Mouse (Mus musculus): ENCODE measurements at regions not wholly inside any gene's neighbourhood (a gene's known extent, or its start where the extent isn't known, plus 50 kb on each side); places are given as distances from the start of the nearest gene placed in this dataset.
"Not testable (repeated sequence)": the region's sequence is repeated elsewhere in the genome, so short reads cannot be mapped to it uniquely, and the experiment has no call there.

GRCm38 (mm10) chr16:50533881-50534280 is 57.1 kb downstream of the Ccdc54 start:
- WGBS, result 75% methylated on average over 3 of the region's 3 CpGs
- H3K4me3 ChIP-seq (ENCODE audit: low read depth, low read length), result no peak overlapping the region
- H3K9ac ChIP-seq, result no peak overlapping the region
- H3K9me3 ChIP-seq (ENCODE audit: low read depth, low read length), result no peaks in the 10 kb centered on the region
- no peak overlapping the region for H3K4me2 ChIP-seq
- no peak for TF ChIP-seq CTCF (IDR thresholded peaks at IDR 0.05; ENCODE audit: low read depth)
- H3K36me3 ChIP-seq (ENCODE audit: insufficient read depth), result no peaks in the 10 kb centered on the region
- no peaks in the 10 kb centered on the region for H3K4me1 ChIP-seq (ENCODE audit: insufficient read depth)
- no peak for ATAC-seq (ENCODE audit: insufficient read depth)
- no peaks in the 10 kb centered on the region for H3K27me3 ChIP-seq (ENCODE audit: insufficient read depth, low read length)
- no peak for DNase-seq
- no peak overlapping the region for H3K27ac ChIP-seq (ENCODE audit: low read depth)

GRCm38 (mm10) chr16:50529511-50530416 is 61.2 kb downstream of the Ccdc54 start:
- TF ChIP-seq CTCF (IDR thresholded peaks at IDR 0.05; ENCODE audit: low read depth), result peak; percentile 96
- under 1% methylated on average over 46 of the region's 46 CpGs for WGBS

DNA sequence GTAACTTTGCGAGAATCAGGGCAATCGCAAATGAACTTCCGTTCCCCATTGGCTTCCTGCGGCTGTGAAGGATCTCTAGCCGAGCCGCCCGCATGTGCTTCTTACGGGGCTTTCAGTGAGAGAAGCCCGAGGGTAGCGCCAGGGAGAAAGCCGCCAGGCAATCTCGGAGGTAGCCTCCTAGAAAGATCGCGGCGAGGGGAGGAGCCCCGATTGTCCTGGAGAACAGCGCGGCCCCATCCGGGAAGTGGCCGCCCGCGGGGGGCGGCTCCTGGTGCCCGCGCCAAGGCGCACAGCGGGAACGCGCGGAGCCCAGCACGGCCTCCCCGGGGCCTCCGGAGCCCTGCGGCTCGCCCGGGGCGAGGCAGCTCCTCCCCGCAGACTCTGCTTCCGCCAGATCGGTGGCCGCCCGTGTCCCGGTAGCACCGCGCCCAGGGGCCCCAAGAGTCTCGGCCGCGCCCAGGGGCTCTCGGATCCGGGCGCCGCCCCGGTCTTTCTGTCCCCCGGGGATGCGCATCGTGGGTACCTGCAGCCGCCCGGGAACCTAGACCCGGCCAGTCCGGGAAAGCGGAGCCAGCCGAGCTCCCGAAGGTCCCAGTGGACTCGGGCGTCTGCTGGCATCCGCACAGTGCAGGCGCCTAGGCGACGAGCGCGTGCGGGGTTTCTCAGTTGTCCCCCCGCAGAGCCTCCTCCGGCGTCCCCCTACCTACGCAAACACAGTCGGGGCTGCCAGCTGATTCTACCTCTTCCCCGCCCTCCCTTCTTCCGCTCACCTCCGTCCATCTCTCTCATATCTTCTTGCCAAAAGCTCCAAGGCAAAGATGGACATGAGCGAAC is 62.1 kb downstream of the Ccdc54 start:
- Histone ChIP-seq H3K9me3 (ENCODE audit: low read depth, low read length) (no peaks in the 10 kb centered on the region), H3K27me3 (ENCODE audit: insufficient read depth, low read length) (no peaks in the 10 kb centered on the region), H3K4me3 (ENCODE audit: low read depth, low read length) (peak overlapping the region; percentile 67), H3K36me3 (ENCODE audit: insufficient read depth) (no peaks in the 10 kb centered on the region), H3K4me1 (ENCODE audit: insufficient read depth) (no peaks in the 10 kb centered on the region), H3K27ac (ENCODE audit: low read depth) (peak overlapping the region; percentile 96), H3K4me2 (peak overlapping the region; percentile 77), H3K9ac (peak overlapping the region; percentile 85)
- DNase-seq (peak; percentile 93), ATAC-seq (ENCODE audit: insufficient read depth) (peak; percentile 92)
- under 1% methylated on average over 80 of the region's 81 CpGs for WGBS
- TF ChIP-seq CTCF (IDR thresholded peaks at IDR 0.05; ENCODE audit: low read depth), result no peak

More at GRCm38 (mm10) chr16:50529511-50530416, 61.2 kb downstream of the Ccdc54 start:
- peak overlapping the region; percentile 96 for H3K27ac ChIP-seq (ENCODE audit: low read depth)
- DNase-seq (peak; percentile 98), ATAC-seq (ENCODE audit: insufficient read depth) (peak; percentile 64)
- no peaks in the 10 kb centered on the region for H3K4me1 ChIP-seq (ENCODE audit: insufficient read depth)
- no peaks in the 10 kb centered on the region for H3K9me3 ChIP-seq (ENCODE audit: low read depth, low read length)
- H3K9ac ChIP-seq, result peak overlapping the region; percentile 85
- H3K4me3 ChIP-seq (ENCODE audit: low read depth, low read length), result peak overlapping the region; percentile 67
- H3K27me3 ChIP-seq (ENCODE audit: insufficient read depth, low read length), result no peaks in the 10 kb centered on the region
- no peaks in the 10 kb centered on the region for H3K36me3 ChIP-seq (ENCODE audit: insufficient read depth)
- H3K4me2 ChIP-seq, result peak overlapping the region; percentile 77

GRCm38 (mm10) chr16:50528355-50528676 is 62.6 kb downstream of the Ccdc54 start:
- Histone ChIP-seq H3K9me3 (ENCODE audit: low read depth, low read length) (no peaks in the 10 kb centered on the region), H3K4me1 (ENCODE audit: insufficient read depth) (no peaks in the 10 kb centered on the region), H3K9ac (peak overlapping the region; percentile 85), H3K27me3 (ENCODE audit: insufficient read depth, low read length) (no peaks in the 10 kb centered on the region), H3K4me2 (peak overlapping the region; percentile 77), H3K27ac (ENCODE audit: low read depth) (peak overlapping the region; percentile 96), H3K36me3 (ENCODE audit: insufficient read depth) (no peaks in the 10 kb centered on the region), H3K4me3 (ENCODE audit: low read depth, low read length) (peak overlapping the region; percentile 67)
- peak; percentile 81 for DNase-seq
- no peak for TF ChIP-seq CTCF (IDR thresholded peaks at IDR 0.05; ENCODE audit: low read depth)
- ATAC-seq (ENCODE audit: insufficient read depth), result peak; percentile 42
- 1% methylated on average over 9 of the region's 9 CpGs for WGBS

DNA sequence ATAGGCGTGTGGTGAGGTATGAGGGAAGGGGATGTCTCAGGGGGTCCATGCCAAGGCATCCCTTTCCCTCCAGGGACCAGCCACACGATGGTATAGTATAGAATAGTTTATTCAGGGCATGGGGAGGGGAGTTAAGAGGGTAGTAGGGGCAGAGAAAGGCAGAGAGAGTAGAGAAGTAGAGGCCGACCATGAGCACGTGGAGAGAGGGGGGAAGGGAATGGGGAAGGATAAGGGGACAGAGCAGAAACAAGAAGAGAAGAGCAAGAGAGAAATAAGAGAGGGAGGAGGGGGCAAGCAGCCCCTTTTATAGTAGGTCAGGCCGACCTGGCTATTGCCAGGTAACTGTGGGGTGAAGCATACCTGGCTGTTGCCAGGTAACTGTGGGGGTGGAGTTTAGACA is 64.0 kb downstream of the Ccdc54 start:
- H3K4me1 ChIP-seq (ENCODE audit: insufficient read depth); DNase-seq; ATAC-seq (ENCODE audit: insufficient read depth); H3K9ac ChIP-seq; H3K9me3 ChIP-seq (ENCODE audit: low read depth, low read length); H3K4me2 ChIP-seq; H3K27ac ChIP-seq (ENCODE audit: low read depth); H3K36me3 ChIP-seq (ENCODE audit: insufficient read depth); H3K4me3 ChIP-seq (ENCODE audit: low read depth, low read length); H3K27me3 ChIP-seq (ENCODE audit: insufficient read depth, low read length): not testable (repeated sequence)
- 58% methylated on average over 5 of the region's 5 CpGs for WGBS

GRCm38 (mm10) chr16:50525934-50526366 is 65.0 kb downstream of the Ccdc54 start:
- Histone ChIP-seq H3K4me3 (ENCODE audit: low read depth, low read length) (no peak overlapping the region), H3K9me3 (ENCODE audit: low read depth, low read length) (no peaks in the 10 kb centered on the region), H3K27me3 (ENCODE audit: insufficient read depth, low read length) (no peaks in the 10 kb centered on the region), H3K36me3 (ENCODE audit: insufficient read depth) (no peaks in the 10 kb centered on the region), H3K9ac (no peak overlapping the region), H3K4me1 (ENCODE audit: insufficient read depth) (no peaks in the 10 kb centered on the region), H3K4me2 (no peak overlapping the region), H3K27ac (ENCODE audit: low read depth) (no peak overlapping the region)
- TF ChIP-seq CTCF (IDR thresholded peaks at IDR 0.05; ENCODE audit: low read depth), result no peak
- ATAC-seq (ENCODE audit: insufficient read depth), result no peak
- no peak for DNase-seq
- WGBS, result 90% methylated on average over 11 of the region's 11 CpGs

DNA sequence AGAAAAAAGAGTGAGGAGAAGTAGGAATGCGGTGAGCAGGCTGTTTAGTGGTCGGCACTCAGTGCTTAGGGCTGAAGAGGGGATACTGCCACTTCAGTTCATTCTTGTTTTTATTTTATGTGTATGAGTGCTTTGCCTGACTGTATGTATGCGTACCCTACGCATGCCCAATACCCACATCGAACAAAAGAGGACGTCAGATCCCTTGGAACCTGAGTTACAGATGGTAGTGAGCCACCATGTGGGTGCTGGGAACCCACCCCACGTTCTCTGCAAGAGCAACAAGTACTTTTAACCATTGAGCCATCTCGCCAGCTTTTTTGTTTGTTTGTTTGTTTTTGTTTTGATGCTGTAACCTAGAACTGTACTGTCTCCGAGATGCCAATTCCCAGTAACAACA is 65.5 kb downstream of the Ccdc54 start:
- Histone ChIP-seq H3K4me2 (no peak overlapping the region), H3K4me1 (ENCODE audit: insufficient read depth) (no peaks in the 10 kb centered on the region), H3K9ac (no peak overlapping the region), H3K9me3 (ENCODE audit: low read depth, low read length) (no peaks in the 10 kb centered on the region), H3K27me3 (ENCODE audit: insufficient read depth, low read length) (no peaks in the 10 kb centered on the region), H3K27ac (ENCODE audit: low read depth) (no peak overlapping the region), H3K36me3 (ENCODE audit: insufficient read depth) (no peaks in the 10 kb centered on the region), H3K4me3 (ENCODE audit: low read depth, low read length) (no peak overlapping the region)
- TF ChIP-seq CTCF (IDR thresholded peaks at IDR 0.05; ENCODE audit: low read depth), result no peak
- 84% methylated on average over 9 of the region's 9 CpGs for WGBS
- ATAC-seq (ENCODE audit: insufficient read depth) (no peak), DNase-seq (no peak)

Data from lung, embryonic 14.5 days (tissue).